Mouse (Mus musculus) C2C12 (cell line): ENCODE measurements around the gene Cacna2d3.

Experiments
- CTCF ChIP-seq: IDR thresholded peaks from one replicate; pipeline ENCODE4 v1.5.1; 2011; ENCODE audit not compliant: control insufficient read depth, insufficient read depth, insufficient read length
- MYOG ChIP-seq: IDR thresholded peaks from one replicate; pipeline ENCODE4 v1.6.1; 2011; ENCODE audit not compliant: control insufficient read depth, insufficient read length; ENCODE audit errors: extremely low read depth

GRCm38 (mm10) chr14:29334216-29334615, 387.4 kb downstream of the Cacna2d3 start:
- no peak for TF ChIP-seq CTCF
- no peak for TF ChIP-seq MYOG
